Mouse (Mus musculus): ENCODE measurements at regions not wholly inside any gene's neighbourhood (a gene's known extent, or its start where the extent isn't known, plus 50 kb on each side); places are given as distances from the start of the nearest gene placed in this dataset. TPM values are rescaled to one million over a fixed set of nuclear protein-coding genes. Genes with fewer than 3 reads are reported as not detected.

GRCm38 (mm10) chr8:73611583-73611982 is 258.2 kb upstream of the Large1 start:
- Histone ChIP-seq H3K9me3 (ENCODE audit: control insufficient read depth, low read length) (no peaks in the 10 kb centered on the region), H3K27ac (no peak overlapping the region), H3K27me3 (ENCODE audit: control insufficient read depth, insufficient read depth, low read length) (no peaks in the 10 kb centered on the region), H3K9ac (replicated peaks) (no peak overlapping the region), H3K4me1 (replicated peaks; ENCODE audit: control insufficient read depth in 2 of 2, insufficient read depth in 2 of 2, low read length in 1 of 2) (no peaks in the 10 kb centered on the region), H3K4me3 (ENCODE audit: insufficient read depth in 1 of 2, low read depth in 2 of 2, low read length in 2 of 2) (no peak overlapping the region), H3K4me2 (ENCODE audit: low read depth) (no peak overlapping the region), H3K36me3 (replicated peaks; ENCODE audit: control insufficient read depth, insufficient read depth, low read depth) (no peaks in the 10 kb centered on the region)
- DNase-seq (ENCODE audit: low read depth in 3 of 3, low spot score in 3 of 3) (no peak), ATAC-seq (ENCODE audit: insufficient read depth) (no peak)
- no peak for TF ChIP-seq EP300 (IDR thresholded peaks at IDR 0.05; ENCODE audit: low read depth)
- no peak for TF ChIP-seq CTCF (IDR thresholded peaks at IDR 0.05; ENCODE audit: low read depth)
- WGBS (ENCODE audit: insufficient replicate concordance), result 70% methylated on average over 10 of the region's 10 CpGs

- no peak overlapping the region for H3K27ac ChIP-seq
- no peaks in the 10 kb centered on the region for H3K27me3 ChIP-seq (ENCODE audit: control insufficient read depth, insufficient read depth, low read length)
- H3K9me3 ChIP-seq (ENCODE audit: control insufficient read depth, low read length), result no peaks in the 10 kb centered on the region
- no peak for DNase-seq (ENCODE audit: low read depth in 3 of 3, low spot score in 3 of 3)
- no peak overlapping the region for H3K4me2 ChIP-seq (ENCODE audit: low read depth)
- no peak overlapping the region for H3K9ac ChIP-seq (replicated peaks)
- H3K4me3 ChIP-seq (ENCODE audit: insufficient read depth in 1 of 2, low read depth in 2 of 2, low read length in 2 of 2), result no peak overlapping the region
- no peaks in the 10 kb centered on the region for H3K36me3 ChIP-seq (replicated peaks; ENCODE audit: control insufficient read depth, insufficient read depth, low read depth)
- no peak for ATAC-seq (ENCODE audit: insufficient read depth)
- no peaks in the 10 kb centered on the region for H3K4me1 ChIP-seq (replicated peaks; ENCODE audit: control insufficient read depth in 2 of 2, insufficient read depth in 2 of 2, low read length in 1 of 2)
- no peak for TF ChIP-seq EP300 (IDR thresholded peaks at IDR 0.05; ENCODE audit: low read depth)
- TF ChIP-seq CTCF (IDR thresholded peaks at IDR 0.05; ENCODE audit: low read depth), result no peak
Observed at GRCm38 (mm10) chr8:73570599-73570998, 217.3 kb upstream of the Large1 start.

- Histone ChIP-seq H3K27me3 (ENCODE audit: control insufficient read depth, insufficient read depth, low read length) (no peaks in the 10 kb centered on the region), H3K36me3 (replicated peaks; ENCODE audit: control insufficient read depth, insufficient read depth, low read depth) (no peaks in the 10 kb centered on the region), H3K4me3 (ENCODE audit: insufficient read depth in 1 of 2, low read depth in 2 of 2, low read length in 2 of 2) (no peak overlapping the region), H3K4me2 (ENCODE audit: low read depth) (no peak overlapping the region), H3K9me3 (ENCODE audit: control insufficient read depth, low read length) (no peaks in the 10 kb centered on the region), H3K4me1 (replicated peaks; ENCODE audit: control insufficient read depth in 2 of 2, insufficient read depth in 2 of 2, low read length in 1 of 2) (no peaks in the 10 kb centered on the region), H3K9ac (replicated peaks) (no peak overlapping the region), H3K27ac (no peak overlapping the region)
- ATAC-seq (ENCODE audit: insufficient read depth), result no peak
- TF ChIP-seq CTCF (IDR thresholded peaks at IDR 0.05; ENCODE audit: low read depth), result no peak
- no peak for TF ChIP-seq EP300 (IDR thresholded peaks at IDR 0.05; ENCODE audit: low read depth)
- no peak for DNase-seq (ENCODE audit: low read depth in 3 of 3, low spot score in 3 of 3)
Observed at GRCm38 (mm10) chr8:73569963-73570362, 216.6 kb upstream of the Large1 start.

Small RNA genes in the stretch of these regions (microRNA-seq; reads per million reads assigned to microRNA genes)
- not detected for gene Gm23255

All from liver, embryonic 14.5 days (tissue).